Mouse (Mus musculus) CH12.LX (cell line): ENCODE results near the gene Snx21.

Experiments used
- CTCF ChIP-seq, 2 experiments: IDR thresholded peaks in 1 of 2; conservative IDR thresholded peaks in 1 of 2; 2 replicates each; pipeline ENCODE4 v1.5.1; 2011 to 2012; ENCODE audit warnings: low read depth in 2 of 2, low read length in 2 of 2, improper control_type of control experiment in 1 of 2, inconsistent platforms in 1 of 2, mild to moderate bottlenecking in 1 of 2, moderate library complexity in 1 of 2
- NELFE ChIP-seq: IDR thresholded peaks from 2 replicates; pipeline ENCODE4 v1.6.1; 2011; ENCODE audit warnings: low read depth, low read length, improper control_type of control experiment
- PAX5 ChIP-seq: IDR thresholded peaks from 2 replicates; pipeline ENCODE4 v1.6.1; 2012; ENCODE audit warnings: low read length, inconsistent platforms, mixed read lengths
- UBTF ChIP-seq: IDR thresholded peaks from 2 replicates; pipeline ENCODE4 v1.6.1; 2012; ENCODE audit warnings: low read depth, mild to moderate bottlenecking, inconsistent platforms, low read length, improper control_type of control experiment, moderate library complexity

- TF ChIP-seq UBTF (no peak), PAX5 (no peak), NELFE (no peak), CTCF (conservative IDR thresholded peaks at IDR 0.05 in 1 of 2, IDR thresholded peaks at IDR 0.05 in 1 of 2; ENCODE audit: low read depth in 2 of 2, low read length in 2 of 2) (no peak)
These were observed 18.3 kb downstream of the Snx21 start for GRCm38 (mm10) chr2:164803921-164804313.
